Mouse (Mus musculus): Measurements from ENCODE around the gene Lrp2. TPM values are rescaled to one million over a fixed set of nuclear protein-coding genes. Genes with fewer than 3 reads are reported as not detected.

Gene Lrp2
- polyA plus RNA-seq, 1 experiment from 2014 or later = 1.6 TPM

- Histone ChIP-seq H3K4me2 (ENCODE audit: low read length) (no peak overlapping the region), H3K27ac (ENCODE audit: low read depth) (no peak overlapping the region)
- WGBS = 84% methylated on average over 10 of the region's 10 CpGs
These were observed 158.7 kb downstream of the Lrp2 start for GRCm38 (mm10) chr2:69427141-69427540.

DNA sequence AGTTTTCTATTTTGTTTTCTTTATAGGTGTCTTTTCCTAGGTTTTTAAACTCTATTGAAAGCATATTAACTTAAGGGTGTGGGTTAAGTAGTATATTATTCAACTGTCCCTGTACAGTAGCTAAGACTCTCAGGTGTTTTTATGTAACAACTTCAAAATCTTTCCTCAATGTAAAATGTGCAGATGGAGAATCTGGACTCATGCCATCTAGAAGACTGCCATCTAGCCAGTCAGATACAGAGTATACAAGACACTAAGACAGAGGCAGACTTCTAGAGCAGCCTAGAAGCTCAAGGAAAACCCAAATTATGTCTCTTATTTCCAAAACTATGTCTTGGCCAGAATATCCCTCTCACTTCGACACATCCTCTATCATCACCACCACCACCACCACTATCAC, 159.8 kb downstream of the Lrp2 start:
- no peak overlapping the region for H3K4me3 ChIP-seq (ENCODE audit: low read depth, low read length)
- H3K9ac ChIP-seq (ENCODE audit: low read length) = no peak overlapping the region
- H3K27me3 ChIP-seq (replicated peaks; ENCODE audit: control insufficient read depth, insufficient read depth, low read length) = no peaks in the 10 kb centered on the region
- WGBS = 91% methylated on average over 1 of the region's 1 CpGs
- H3K4me2 ChIP-seq (ENCODE audit: low read length) = no peak overlapping the region
- H3K4me1 ChIP-seq (replicated peaks; ENCODE audit: control insufficient read depth, insufficient read depth, low read length) = no peaks in the 10 kb centered on the region
- no peak for ATAC-seq (replicated peaks; ENCODE audit: low FRiP score, low TSS enrichment, low read depth)
- DNase-seq (ENCODE audit: low spot score) = no peak
- no peaks in the 10 kb centered on the region for H3K36me3 ChIP-seq (ENCODE audit: control insufficient read depth, insufficient read depth, low read length)
- no peaks in the 10 kb centered on the region for H3K9me3 ChIP-seq (ENCODE audit: control insufficient read depth, low read length)
- H3K27ac ChIP-seq (ENCODE audit: low read depth) = no peak overlapping the region

More at GRCm38 (mm10) chr2:69427141-69427540, 158.7 kb downstream of the Lrp2 start:
- Histone ChIP-seq H3K4me3 (ENCODE audit: low read depth, low read length) (no peak overlapping the region), H3K9me3 (ENCODE audit: control insufficient read depth, low read length) (no peaks in the 10 kb centered on the region), H3K9ac (ENCODE audit: low read length) (no peak overlapping the region), H3K4me1 (replicated peaks; ENCODE audit: control insufficient read depth, insufficient read depth, low read length) (no peaks in the 10 kb centered on the region), H3K27me3 (replicated peaks; ENCODE audit: control insufficient read depth, insufficient read depth, low read length) (no peaks in the 10 kb centered on the region), H3K36me3 (ENCODE audit: control insufficient read depth, insufficient read depth, low read length) (no peaks in the 10 kb centered on the region)
- ATAC-seq (replicated peaks; ENCODE audit: low FRiP score, low TSS enrichment, low read depth) = no peak
- DNase-seq (ENCODE audit: low spot score) = no peak

GRCm38 (mm10) chr2:69424829-69425228, 161.0 kb downstream of the Lrp2 start:
- H3K9me3 ChIP-seq (ENCODE audit: control insufficient read depth, low read length) = no peaks in the 10 kb centered on the region
- H3K4me3 ChIP-seq (ENCODE audit: low read depth, low read length) = no peak overlapping the region
- no peak for ATAC-seq (replicated peaks; ENCODE audit: low FRiP score, low TSS enrichment, low read depth)
- WGBS = 60% methylated on average over 5 of the region's 5 CpGs
- no peaks in the 10 kb centered on the region for H3K27me3 ChIP-seq (replicated peaks; ENCODE audit: control insufficient read depth, insufficient read depth, low read length)
- H3K4me2 ChIP-seq (ENCODE audit: low read length) = no peak overlapping the region
- no peak overlapping the region for H3K9ac ChIP-seq (ENCODE audit: low read length)
- DNase-seq (ENCODE audit: low spot score) = no peak
- H3K27ac ChIP-seq (ENCODE audit: low read depth) = no peak overlapping the region
- no peaks in the 10 kb centered on the region for H3K4me1 ChIP-seq (replicated peaks; ENCODE audit: control insufficient read depth, insufficient read depth, low read length)
- H3K36me3 ChIP-seq (ENCODE audit: control insufficient read depth, insufficient read depth, low read length) = no peaks in the 10 kb centered on the region

DNA sequence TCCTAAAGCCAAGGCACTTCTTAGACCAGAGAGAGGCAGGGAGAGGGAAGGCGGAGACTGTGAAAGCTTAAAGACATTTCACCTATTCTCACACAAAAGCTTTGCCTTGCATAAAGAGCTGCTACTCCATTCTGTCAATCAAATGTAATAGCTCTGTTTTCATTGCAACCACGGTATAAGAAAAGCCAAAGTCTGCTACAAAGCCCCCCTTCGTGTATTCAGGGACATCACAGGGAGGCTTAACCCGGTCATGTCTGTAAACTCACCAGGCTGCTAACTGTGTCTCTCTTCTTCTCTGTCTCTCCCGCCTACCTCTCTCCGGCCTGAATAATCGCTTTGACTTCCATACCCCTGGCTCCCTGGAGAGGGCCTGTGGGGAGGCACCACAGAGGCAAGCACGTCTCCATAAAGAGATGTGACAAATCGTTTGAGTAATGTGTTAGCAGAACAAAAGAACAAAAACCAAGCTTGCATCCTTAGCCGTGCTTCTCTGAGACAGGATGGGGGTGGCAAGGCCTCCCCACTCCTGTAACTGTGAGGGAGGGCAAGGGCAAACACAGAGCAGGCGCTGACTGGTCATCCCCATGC, 167.5 kb downstream of the Lrp2 start:
- H3K36me3 ChIP-seq (ENCODE audit: control insufficient read depth, insufficient read depth, low read length) = no peaks in the 10 kb centered on the region
- H3K4me3 ChIP-seq (ENCODE audit: low read depth, low read length) = no peak overlapping the region
- H3K9ac ChIP-seq (ENCODE audit: low read length) = no peak overlapping the region
- H3K27ac ChIP-seq (ENCODE audit: low read depth) = no peak overlapping the region
- 22% methylated on average over 11 of the region's 11 CpGs for WGBS
- DNase-seq (ENCODE audit: low spot score) (no peak), ATAC-seq (replicated peaks; ENCODE audit: low FRiP score, low TSS enrichment, low read depth) (no peak)
- no peaks in the 10 kb centered on the region for H3K9me3 ChIP-seq (ENCODE audit: control insufficient read depth, low read length)
- no peaks in the 10 kb centered on the region for H3K27me3 ChIP-seq (replicated peaks; ENCODE audit: control insufficient read depth, insufficient read depth, low read length)
- H3K4me1 ChIP-seq (replicated peaks; ENCODE audit: control insufficient read depth, insufficient read depth, low read length) = no peaks in the 10 kb centered on the region
- H3K4me2 ChIP-seq (ENCODE audit: low read length) = no peak overlapping the region

GRCm38 (mm10) chr2:69415070-69415469, 170.8 kb downstream of the Lrp2 start:
- Histone ChIP-seq H3K36me3 (ENCODE audit: control insufficient read depth, insufficient read depth, low read length) (no peaks in the 10 kb centered on the region), H3K9me3 (ENCODE audit: control insufficient read depth, low read length) (no peaks in the 10 kb centered on the region), H3K4me2 (ENCODE audit: low read length) (no peak overlapping the region), H3K4me1 (replicated peaks; ENCODE audit: control insufficient read depth, insufficient read depth, low read length) (no peaks in the 10 kb centered on the region), H3K27me3 (replicated peaks; ENCODE audit: control insufficient read depth, insufficient read depth, low read length) (no peaks in the 10 kb centered on the region), H3K27ac (ENCODE audit: low read depth) (no peak overlapping the region), H3K9ac (ENCODE audit: low read length) (no peak overlapping the region), H3K4me3 (ENCODE audit: low read depth, low read length) (no peak overlapping the region)
- WGBS = 81% methylated on average over 6 of the region's 6 CpGs
- no peak for ATAC-seq (replicated peaks; ENCODE audit: low FRiP score, low TSS enrichment, low read depth)
- DNase-seq (ENCODE audit: low spot score) = no peak

DNA sequence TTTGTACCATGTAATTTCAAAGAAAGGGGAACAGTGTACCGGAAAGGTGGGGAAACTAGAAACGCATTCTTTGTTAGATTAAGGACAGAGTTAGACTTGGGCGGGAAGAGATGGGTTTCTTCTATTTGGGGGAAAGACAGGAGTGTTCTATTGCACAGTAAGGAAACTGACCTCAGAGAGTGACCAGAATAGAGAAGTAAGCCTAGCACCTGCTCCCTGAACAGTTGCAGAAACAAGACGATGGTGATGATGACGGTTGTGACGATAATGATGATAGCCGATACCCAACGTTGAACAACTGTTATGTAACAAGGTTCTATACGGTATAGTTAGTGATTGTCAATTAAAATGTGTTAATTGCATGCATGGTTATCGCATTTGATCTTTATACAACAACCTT, 171.3 kb downstream of the Lrp2 start:
- Histone ChIP-seq H3K9me3 (ENCODE audit: control insufficient read depth, low read length) (no peaks in the 10 kb centered on the region), H3K27ac (ENCODE audit: low read depth) (no peak overlapping the region), H3K4me1 (replicated peaks; ENCODE audit: control insufficient read depth, insufficient read depth, low read length) (no peaks in the 10 kb centered on the region), H3K27me3 (replicated peaks; ENCODE audit: control insufficient read depth, insufficient read depth, low read length) (no peaks in the 10 kb centered on the region), H3K9ac (ENCODE audit: low read length) (no peak overlapping the region), H3K36me3 (ENCODE audit: control insufficient read depth, insufficient read depth, low read length) (no peaks in the 10 kb centered on the region), H3K4me2 (ENCODE audit: low read length) (no peak overlapping the region), H3K4me3 (ENCODE audit: low read depth, low read length) (no peak overlapping the region)
- WGBS = 94% methylated on average over 10 of the region's 10 CpGs
- no peak for ATAC-seq (replicated peaks; ENCODE audit: low FRiP score, low TSS enrichment, low read depth)
- no peak for DNase-seq (ENCODE audit: low spot score)

DNA sequence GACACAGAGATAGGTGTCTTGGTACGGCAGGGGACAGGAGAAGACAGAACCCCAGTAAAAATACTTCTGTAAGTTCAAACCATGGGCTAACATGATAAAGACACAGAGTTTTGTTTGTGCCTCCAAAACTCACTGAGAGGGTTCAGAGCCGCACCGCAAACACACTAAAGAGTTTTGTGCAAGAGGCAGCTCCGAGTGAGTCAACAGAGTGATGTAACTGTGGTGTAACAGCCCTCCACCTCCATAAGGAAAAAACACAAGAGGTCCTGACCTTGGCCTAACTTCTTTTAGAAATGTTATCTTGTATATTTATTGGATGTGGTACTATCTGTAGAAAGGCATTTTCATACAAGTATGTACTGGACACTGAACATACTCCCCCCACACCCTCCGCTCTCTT, 180.2 kb downstream of the Lrp2 start:
- ATAC-seq (replicated peaks; ENCODE audit: low FRiP score, low TSS enrichment, low read depth) (no peak), DNase-seq (ENCODE audit: low spot score) (no peak)
- WGBS = 93% methylated on average over 5 of the region's 5 CpGs

DNA sequence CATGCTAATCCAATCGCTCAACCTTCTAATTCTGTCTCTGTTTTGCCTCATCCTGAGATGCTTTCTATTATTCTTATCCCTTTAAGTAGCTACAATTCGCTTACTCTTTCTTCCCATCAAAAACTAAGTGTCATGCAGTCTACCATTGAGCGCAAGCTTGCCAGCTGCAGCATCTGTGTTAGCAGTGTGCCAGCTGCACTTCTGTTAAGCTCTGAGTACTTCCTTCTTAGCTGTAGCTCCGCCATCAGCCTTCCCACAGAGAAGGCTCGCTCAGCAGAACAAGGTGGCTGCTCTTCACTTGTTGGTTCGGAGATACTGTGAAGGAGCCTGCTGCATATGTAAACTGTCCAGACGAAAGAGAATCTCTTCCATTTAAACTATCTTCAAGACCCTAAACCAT, 183.6 kb downstream of the Lrp2 start:
- H3K36me3 ChIP-seq (ENCODE audit: control insufficient read depth, insufficient read depth, low read length) = no peaks in the 10 kb centered on the region

More for the DNA sequence above, 180.2 kb downstream of the Lrp2 start:
- Histone ChIP-seq H3K4me3 (ENCODE audit: low read depth, low read length) (no peak overlapping the region), H3K4me2 (ENCODE audit: low read length) (no peak overlapping the region), H3K27me3 (replicated peaks; ENCODE audit: control insufficient read depth, insufficient read depth, low read length) (no peaks in the 10 kb centered on the region), H3K4me1 (replicated peaks; ENCODE audit: control insufficient read depth, insufficient read depth, low read length) (no peaks in the 10 kb centered on the region), H3K27ac (ENCODE audit: low read depth) (no peak overlapping the region), H3K36me3 (ENCODE audit: control insufficient read depth, insufficient read depth, low read length) (no peaks in the 10 kb centered on the region), H3K9ac (ENCODE audit: low read length) (no peak overlapping the region), H3K9me3 (ENCODE audit: control insufficient read depth, low read length) (no peaks in the 10 kb centered on the region)

DNA sequence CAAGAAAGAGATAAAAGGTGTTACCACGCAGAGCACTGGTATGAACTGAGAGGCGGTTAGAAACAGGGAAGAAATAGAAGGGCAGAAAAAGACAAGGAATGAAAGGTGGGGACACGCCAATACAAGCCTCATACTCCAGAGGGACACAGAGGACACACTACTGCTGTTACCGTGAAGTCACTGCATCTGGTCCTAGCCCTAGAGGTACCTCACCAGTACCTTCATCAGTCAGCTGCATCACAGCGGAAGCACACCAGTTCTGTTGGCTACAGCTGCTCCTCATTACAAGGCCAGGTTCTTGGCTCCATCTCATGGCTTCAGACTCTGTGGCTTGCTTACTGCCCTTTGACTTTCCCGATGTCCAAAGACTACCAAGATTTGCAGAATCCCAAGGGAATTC, 184.0 kb downstream of the Lrp2 start:
- no peak overlapping the region for H3K4me3 ChIP-seq (ENCODE audit: low read depth, low read length)
- no peaks in the 10 kb centered on the region for H3K9me3 ChIP-seq (ENCODE audit: control insufficient read depth, low read length)
- H3K4me2 ChIP-seq (ENCODE audit: low read length) = no peak overlapping the region
- no peak overlapping the region for H3K27ac ChIP-seq (ENCODE audit: low read depth)
- H3K27me3 ChIP-seq (replicated peaks; ENCODE audit: control insufficient read depth, insufficient read depth, low read length) = no peaks in the 10 kb centered on the region
- ATAC-seq (replicated peaks; ENCODE audit: low FRiP score, low TSS enrichment, low read depth) (no peak), DNase-seq (ENCODE audit: low spot score) (no peak)
- no peaks in the 10 kb centered on the region for H3K36me3 ChIP-seq (ENCODE audit: control insufficient read depth, insufficient read depth, low read length)
- H3K9ac ChIP-seq (ENCODE audit: low read length) = no peak overlapping the region
- 87% methylated on average over 6 of the region's 6 CpGs for WGBS
- no peaks in the 10 kb centered on the region for H3K4me1 ChIP-seq (replicated peaks; ENCODE audit: control insufficient read depth, insufficient read depth, low read length)

More for the DNA sequence above, 183.6 kb downstream of the Lrp2 start:
- no peaks in the 10 kb centered on the region for H3K4me1 ChIP-seq (replicated peaks; ENCODE audit: control insufficient read depth, insufficient read depth, low read length)
- ATAC-seq (replicated peaks; ENCODE audit: low FRiP score, low TSS enrichment, low read depth) (no peak), DNase-seq (ENCODE audit: low spot score) (no peak)
- no peak overlapping the region for H3K9ac ChIP-seq (ENCODE audit: low read length)
- no peak overlapping the region for H3K4me3 ChIP-seq (ENCODE audit: low read depth, low read length)
- no peak overlapping the region for H3K4me2 ChIP-seq (ENCODE audit: low read length)
- 81% methylated on average over 7 of the region's 7 CpGs for WGBS
- no peaks in the 10 kb centered on the region for H3K9me3 ChIP-seq (ENCODE audit: control insufficient read depth, low read length)
- H3K27ac ChIP-seq (ENCODE audit: low read depth) = no peak overlapping the region
- no peaks in the 10 kb centered on the region for H3K27me3 ChIP-seq (replicated peaks; ENCODE audit: control insufficient read depth, insufficient read depth, low read length)

Data from intestine, embryonic 14.5 days (tissue).